Mouse (Mus musculus) cerebellum, adult 2 months (tissue): ENCODE data around the gene Hpgd.

Experiments used
- CTCF ChIP-seq: fragments of 200-500 bp; IDR thresholded peaks from 2 replicates; pipeline ENCODE4 v1.5.1; 2011; ENCODE audit warnings: low read depth, mild to moderate bottlenecking, control low read depth, low read length, moderate library complexity, borderline replicate concordance; ENCODE audit not compliant: insufficient read depth
- POLR2A ChIP-seq: fragments of 200-500 bp; IDR thresholded peaks from 2 replicates; pipeline ENCODE4 v1.6.1; 2011; ENCODE audit warnings: low read length, control low read depth, borderline replicate concordance; ENCODE audit not compliant: insufficient read depth

- TF ChIP-seq CTCF (no peak), POLR2A (no peak)
Observed at GRCm38 (mm10) chr8:56275316-56275715, 19.1 kb upstream of the Hpgd start.
